Mouse (Mus musculus) lung, embryonic 16.5 days (tissue): ENCODE results near the gene Ripor2. TPM values are rescaled to one million over a fixed set of nuclear protein-coding genes. Genes with fewer than 3 reads are reported as not detected.

Source experiments
- ATAC-seq: fragments of 200-750 bp; cut with Nextera tagmentation; 2 replicates; pipeline ENCODE4 v1.8.0; 2017; ENCODE audit warnings: low read depth, mild to moderate bottlenecking, moderate library complexity
- H3K27ac ChIP-seq: fragments of 300-500 bp; sonication (generic); 2 replicates; pipeline ENCODE4 v1.5.1; 2014; ENCODE audit warnings: mild to moderate bottlenecking, control low read depth, low read length
- H3K27me3 ChIP-seq: fragments of 300-500 bp; sonication (generic); 2 replicates; pipeline ENCODE4 v1.6.1; 2014; ENCODE audit warnings: low read depth, low read length, mixed read lengths; ENCODE audit not compliant: control insufficient read depth, insufficient read depth
- H3K36me3 ChIP-seq: fragments of 300-500 bp; sonication (generic); 2 replicates; pipeline ENCODE4 v1.6.1; 2014; ENCODE audit warnings: low read length; ENCODE audit not compliant: control insufficient read depth, insufficient read depth
- H3K4me1 ChIP-seq: fragments of 300-500 bp; sonication (generic); replicated peaks from 2 replicates; pipeline ENCODE4 v1.6.1; 2014; ENCODE audit warnings: low read length, mixed read lengths; ENCODE audit not compliant: control insufficient read depth, insufficient read depth
- H3K4me2 ChIP-seq: fragments of 300-500 bp; sonication (generic); 2 replicates; pipeline ENCODE4 v1.6.1; 2014; ENCODE audit warnings: low read depth, low read length, control low read depth
- H3K4me3 ChIP-seq: fragments of 300-500 bp; sonication (generic); 2 replicates; pipeline ENCODE4 v1.5.1; 2014; ENCODE audit warnings: mild to moderate bottlenecking, low read length, control low read depth
- H3K9ac ChIP-seq: fragments of 300-500 bp; sonication (generic); 2 replicates; pipeline ENCODE4 v1.6.1; 2014; ENCODE audit warnings: low read length, control low read depth
- H3K9me3 ChIP-seq: fragments of 300-500 bp; sonication (generic); 2 replicates; pipeline ENCODE4 v1.6.1; 2016; ENCODE audit warnings: low read length; ENCODE audit not compliant: control insufficient read depth
- WGBS: fragments of 180-500 bp; shearing (Covaris S2); extraction: QIAGEN DNeasy Blood & Tissue Kit; methylation state at CpG from one replicate; pipeline ENCODE4 v1.1.7; 2014; 5-methylcytosine and 5-hydroxymethylcytosine counted together
- polyA plus RNA-seq: library from polyadenylated mRNA; unstranded; fragments of >200 nt; fragmentation: Nextera tagmentation; extraction: Ambion mirVana; gene quantifications from 2 replicates; pipeline ENCODE4 v1.2.1, GENCODE M21; 2015

Gene Ripor2
- polyA plus RNA-seq, 1 experiment from 2014 or later, result 4.3 TPM

DNA sequence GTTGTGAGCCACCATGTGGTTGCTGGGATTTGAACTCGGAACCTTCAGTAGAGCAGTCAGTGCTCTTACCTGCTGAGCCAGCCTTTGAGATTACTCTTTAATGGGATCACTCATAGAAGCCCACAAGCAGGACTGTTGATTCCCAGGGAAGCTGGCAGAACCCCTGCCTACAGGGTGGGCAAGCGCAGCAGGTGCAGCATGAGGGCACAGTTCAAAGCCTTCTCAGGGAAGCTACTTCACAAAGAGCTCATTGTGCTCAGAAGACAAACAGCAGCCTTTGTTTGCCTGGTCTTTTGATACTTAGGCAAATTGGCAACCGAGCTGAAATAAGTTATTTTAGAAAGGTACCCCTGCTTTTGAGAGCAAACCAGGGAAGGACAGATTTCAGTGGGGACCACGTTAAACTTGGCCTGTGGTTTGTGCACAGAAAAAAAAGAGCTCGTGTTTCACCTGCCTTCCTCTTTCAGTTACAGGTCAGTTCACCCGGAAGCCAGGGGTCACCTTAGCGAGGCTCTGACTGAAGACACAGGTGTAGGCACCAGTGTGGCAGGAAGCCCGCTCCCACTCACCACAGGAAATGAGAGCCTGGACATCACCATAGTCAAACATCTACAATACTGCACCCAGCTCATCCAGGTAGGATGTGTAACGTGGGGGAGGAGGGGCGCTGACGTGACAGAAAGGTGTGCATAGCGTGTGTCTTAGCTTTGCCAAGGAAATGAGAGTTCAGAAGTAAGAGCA is 127.8 kb downstream of the Ripor2 start:
- Histone ChIP-seq H3K27me3 (no peaks in the 10 kb centered on the region), H3K36me3 (no peaks in the 10 kb centered on the region), H3K9ac (no peak overlapping the region; the same call in 1 of the 2 replicates), H3K4me3 (no peak overlapping the region), H3K9me3 (no peaks in the 10 kb centered on the region), H3K27ac (peak overlapping the region; percentile 14), H3K4me1 (peaks cover 10% of the 10 kb centered on the region), H3K4me2 (no peak overlapping the region)
- ATAC-seq, result 0 out of 2 replicates have a peak, but pooled peaks have one; percentile 41
- 54% methylated on average over 12 of the region's 12 CpGs for WGBS

DNA sequence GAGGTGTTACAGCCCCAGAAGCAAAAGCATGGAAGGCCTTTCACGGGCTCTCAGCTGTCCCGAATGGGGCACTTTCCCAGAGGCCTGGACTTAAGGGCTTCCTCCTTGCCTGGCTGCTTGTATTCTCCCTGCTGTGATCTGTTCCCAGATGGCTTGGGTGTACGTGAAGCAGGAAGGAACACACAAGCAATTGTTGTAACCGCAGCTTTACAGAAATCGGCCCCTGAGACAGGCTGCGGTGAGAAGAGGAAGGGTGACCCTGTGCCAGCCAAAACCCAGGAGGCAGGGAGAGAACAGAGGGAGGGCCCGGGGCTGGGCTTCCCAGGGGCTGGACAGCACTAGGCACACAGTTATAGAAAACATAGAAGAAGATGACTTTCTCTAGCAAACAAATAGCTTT is 129.0 kb downstream of the Ripor2 start:
- WGBS, result 54% methylated on average over 7 of the region's 7 CpGs
- ATAC-seq, result no peak; the same call in 1 of the 2 replicates
- peak overlapping the region; percentile 7; the same call in 1 of the 2 replicates for H3K27ac ChIP-seq

DNA sequence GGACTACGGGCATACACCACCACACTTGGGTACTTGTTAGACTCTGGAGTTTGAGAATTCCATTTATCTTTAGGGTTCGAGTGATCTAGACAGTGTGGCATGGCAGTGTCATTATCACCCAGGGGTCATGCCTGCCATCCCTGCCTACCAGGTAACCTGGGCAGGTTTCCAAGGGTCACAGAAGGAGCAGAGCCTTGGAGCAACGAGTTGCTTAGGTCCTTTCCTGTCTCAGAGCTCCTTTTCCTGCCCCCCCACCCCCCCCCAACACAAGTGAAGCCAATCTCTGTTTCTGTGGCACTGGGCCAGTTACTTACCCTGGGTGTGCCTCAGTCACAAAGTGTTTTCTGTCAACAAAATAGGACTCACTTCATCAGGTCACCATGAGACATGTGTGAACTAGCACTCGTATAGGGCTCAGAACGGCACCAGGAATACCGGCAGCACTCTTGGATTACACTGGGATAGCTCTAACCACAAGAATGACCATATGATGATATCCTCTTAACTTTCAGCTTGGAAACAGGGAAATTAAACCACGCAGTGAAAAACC is 130.7 kb downstream of the Ripor2 start:
- peak overlapping the region; percentile 37 for H3K27ac ChIP-seq

More for the DNA sequence above, 129.0 kb downstream of the Ripor2 start:
- no peaks in the 10 kb centered on the region for H3K9me3 ChIP-seq
- no peak overlapping the region for H3K9ac ChIP-seq
- H3K4me3 ChIP-seq, result no peak overlapping the region
- H3K4me2 ChIP-seq, result no peak overlapping the region
- H3K36me3 ChIP-seq, result no peaks in the 10 kb centered on the region
- peaks cover 10% of the 10 kb centered on the region for H3K4me1 ChIP-seq
- no peaks in the 10 kb centered on the region for H3K27me3 ChIP-seq

DNA sequence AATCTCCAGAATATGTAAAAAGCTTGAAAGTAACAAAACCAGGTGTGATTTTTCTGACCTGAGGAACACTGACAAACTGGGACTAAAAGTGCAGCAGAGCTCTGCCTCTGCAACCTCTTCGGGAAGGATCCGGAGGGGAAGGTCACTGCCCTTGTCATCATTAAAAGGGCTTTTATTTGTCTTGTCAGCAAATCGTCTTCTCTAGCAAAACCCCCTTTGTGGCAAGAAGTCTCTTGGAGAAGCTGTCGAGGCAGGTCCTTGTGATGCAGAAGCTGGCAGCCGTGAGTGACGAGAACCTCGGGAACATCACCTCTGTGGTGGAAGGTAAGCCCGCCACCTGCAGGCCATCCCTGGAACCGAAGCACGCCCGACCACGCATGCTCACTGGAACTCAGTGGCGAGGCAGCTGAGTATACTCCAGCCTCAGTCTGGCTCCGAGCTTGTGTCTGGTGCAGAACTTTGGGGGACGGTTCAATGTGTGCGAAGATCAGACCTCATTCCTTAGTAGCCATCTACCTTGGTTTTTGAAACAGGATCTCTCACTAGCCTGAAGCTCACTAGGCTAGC is 131.5 kb downstream of the Ripor2 start:
- H3K36me3 ChIP-seq, result no peaks in the 10 kb centered on the region
- 7% methylated on average over 16 of the region's 16 CpGs for whole genome bisulfite sequencing
- ATAC-seq, result peak; percentile 76

More for the DNA sequence above, 130.7 kb downstream of the Ripor2 start:
- H3K4me2 ChIP-seq, result no peak overlapping the region
- no peak for ATAC-seq
- H3K36me3 ChIP-seq, result no peaks in the 10 kb centered on the region
- H3K4me1 ChIP-seq, result peaks cover 10% of the 10 kb centered on the region
- 54% methylated on average over 7 of the region's 7 CpGs for WGBS
- no peak overlapping the region for H3K4me3 ChIP-seq
- H3K9me3 ChIP-seq, result no peaks in the 10 kb centered on the region
- H3K27me3 ChIP-seq, result no peaks in the 10 kb centered on the region
- H3K9ac ChIP-seq, result no peak overlapping the region

DNA sequence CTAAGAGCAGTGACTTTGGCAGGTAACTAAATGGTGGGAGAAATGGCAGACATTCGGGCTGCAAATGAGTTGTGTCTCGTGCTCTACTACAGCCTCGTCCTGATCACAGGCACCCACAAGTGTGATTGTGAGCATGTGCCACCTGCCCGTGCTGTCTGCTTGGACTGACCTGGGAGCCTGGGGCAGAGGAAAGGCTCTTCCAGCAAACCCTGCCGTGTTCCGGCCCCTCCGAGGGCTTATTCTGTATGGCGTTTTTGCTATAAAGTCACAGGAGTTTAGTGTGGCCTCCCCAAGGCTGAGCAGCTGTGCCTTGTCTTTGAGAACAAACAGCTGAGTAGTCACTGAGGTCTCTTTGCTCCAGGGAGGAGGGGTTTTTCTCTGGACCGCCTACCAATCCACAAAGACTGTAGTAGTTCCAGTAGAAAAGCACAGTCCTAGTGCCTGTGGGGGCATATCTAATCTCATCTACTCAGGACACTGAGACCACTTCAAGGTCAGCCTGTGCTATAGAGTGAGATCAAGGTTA is 132.4 kb downstream of the Ripor2 start:
- Histone ChIP-seq H3K9me3 (no peaks in the 10 kb centered on the region), H3K4me3 (no peak overlapping the region), H3K27me3 (no peaks in the 10 kb centered on the region), H3K36me3 (no peaks in the 10 kb centered on the region), H3K4me1 (peaks cover 10% of the 10 kb centered on the region), H3K9ac (no peak overlapping the region), H3K27ac (no peak overlapping the region), H3K4me2 (no peak overlapping the region)
- ATAC-seq, result 0 out of 2 replicates have a peak, but pooled peaks have one; percentile 19
- WGBS, result 69% methylated on average over 9 of the region's 9 CpGs

More for the DNA sequence above, 131.5 kb downstream of the Ripor2 start:
- Histone ChIP-seq H3K9me3 (no peaks in the 10 kb centered on the region), H3K9ac (peak overlapping the region; percentile 45; the same call in 1 of the 2 replicates), H3K4me2 (peak overlapping the region; percentile 51), H3K4me1 (peaks cover 10% of the 10 kb centered on the region), H3K27ac (no peak overlapping the region), H3K27me3 (no peaks in the 10 kb centered on the region), H3K4me3 (no peak overlapping the region)

DNA sequence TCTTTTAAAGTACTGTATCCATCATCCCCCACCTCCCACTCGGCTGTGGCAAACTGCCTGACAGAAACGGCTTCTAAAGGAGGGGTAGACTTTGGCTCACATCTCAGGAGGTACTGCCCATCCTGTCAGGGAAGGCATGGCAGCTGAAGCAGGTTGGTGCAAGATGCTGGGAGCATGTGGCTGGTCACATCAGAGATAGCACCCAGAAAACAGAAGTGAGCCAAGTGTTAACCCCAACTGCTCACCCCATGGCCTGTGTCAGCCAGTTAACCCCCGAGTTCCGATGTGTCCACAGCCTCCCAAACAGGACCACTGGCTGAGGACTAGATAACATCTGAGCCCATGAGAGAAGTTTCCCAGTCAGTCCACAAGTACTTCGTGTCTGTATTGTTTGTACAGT is 133.6 kb downstream of the Ripor2 start:
- H3K36me3 ChIP-seq, result no peaks in the 10 kb centered on the region
- no peaks in the 10 kb centered on the region for H3K9me3 ChIP-seq
- H3K4me3 ChIP-seq, result no peak overlapping the region
- H3K4me2 ChIP-seq, result no peak overlapping the region
- H3K9ac ChIP-seq, result no peak overlapping the region
- WGBS, result 54% methylated on average over 5 of the region's 5 CpGs
- ATAC-seq, result no peak
- H3K27ac ChIP-seq, result peak overlapping the region; percentile 12; the same call in 1 of the 2 replicates
- H3K27me3 ChIP-seq, result no peaks in the 10 kb centered on the region
- peaks cover 10% of the 10 kb centered on the region for H3K4me1 ChIP-seq

DNA sequence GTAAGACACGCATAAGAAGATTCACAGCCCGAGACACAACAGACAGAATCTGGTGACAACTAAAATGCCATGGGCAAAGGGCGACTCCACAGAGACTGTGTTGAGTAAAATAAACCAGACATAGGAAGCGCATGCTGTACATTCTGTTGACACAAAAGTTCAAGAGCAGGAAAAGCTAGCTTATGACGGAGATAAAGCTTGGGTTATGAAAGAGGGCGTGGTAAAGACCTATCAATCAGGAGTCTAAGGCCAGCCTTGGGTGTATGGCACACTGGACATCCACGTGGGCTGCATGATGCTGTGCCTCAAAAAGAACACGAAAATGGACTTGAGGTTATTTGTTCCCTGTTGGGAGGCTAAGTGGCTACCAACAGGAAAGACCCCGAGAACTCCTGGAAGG is 134.5 kb downstream of the Ripor2 start:
- no peaks in the 10 kb centered on the region for H3K9me3 ChIP-seq
- no peaks in the 10 kb centered on the region for H3K27me3 ChIP-seq
- H3K4me1 ChIP-seq, result peaks cover 10% of the 10 kb centered on the region
- no peak overlapping the region for H3K27ac ChIP-seq
- H3K4me2 ChIP-seq, result no peak overlapping the region
- H3K36me3 ChIP-seq, result no peaks in the 10 kb centered on the region
- no peak overlapping the region for H3K4me3 ChIP-seq
- no peak overlapping the region for H3K9ac ChIP-seq
- no peak for ATAC-seq
- 52% methylated on average over 9 of the region's 9 CpGs for WGBS

DNA sequence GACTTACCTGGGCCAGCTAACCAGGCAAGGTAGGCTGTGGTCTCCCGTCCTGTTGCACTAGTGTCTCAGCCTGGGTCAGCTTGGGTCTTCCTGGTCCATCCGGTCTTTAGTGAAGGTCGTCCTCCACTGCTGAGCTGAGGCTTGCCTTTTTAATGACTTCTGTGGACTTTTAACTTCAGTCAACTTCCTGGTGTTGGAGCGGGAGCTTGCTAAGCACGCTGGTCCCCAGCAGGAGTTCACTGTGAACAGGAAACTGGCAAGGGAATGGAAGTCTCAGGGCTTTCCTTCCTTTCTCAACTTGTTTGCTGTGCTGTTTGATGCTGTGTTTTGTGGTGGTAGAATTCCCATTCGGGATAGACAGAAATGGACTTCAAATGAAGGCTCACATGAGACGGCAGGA is 135.7 kb downstream of the Ripor2 start:
- no peak overlapping the region for H3K4me3 ChIP-seq
- WGBS, result 60% methylated on average over 7 of the region's 7 CpGs
- no peaks in the 10 kb centered on the region for H3K9me3 ChIP-seq
- peaks cover 10% of the 10 kb centered on the region for H3K4me1 ChIP-seq
- H3K27me3 ChIP-seq, result no peaks in the 10 kb centered on the region
- no peak overlapping the region for H3K9ac ChIP-seq
- no peak for ATAC-seq
- no peak overlapping the region for H3K27ac ChIP-seq
- no peak overlapping the region for H3K4me2 ChIP-seq
- H3K36me3 ChIP-seq, result no peaks in the 10 kb centered on the region

DNA sequence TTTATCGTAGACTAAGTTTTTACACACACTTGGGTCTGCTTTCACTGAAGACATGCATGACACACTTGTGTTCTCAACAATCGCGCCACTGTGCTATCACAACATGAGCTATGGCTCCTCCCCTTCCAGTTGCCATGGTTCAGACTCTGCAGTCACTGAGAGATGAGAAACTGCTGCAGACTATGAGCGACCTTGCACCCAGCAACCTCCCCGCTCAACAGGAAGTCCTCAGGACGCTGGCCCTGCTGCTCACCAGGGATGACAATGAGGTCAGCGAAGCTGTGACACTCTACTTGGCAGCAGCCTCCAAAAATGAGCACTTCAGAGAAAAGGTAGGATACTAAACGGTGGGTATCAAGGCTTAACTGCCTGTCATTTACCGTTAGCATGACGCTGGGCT is 139.5 kb downstream of the Ripor2 start:
- no peak overlapping the region for H3K9ac ChIP-seq
- no peak for ATAC-seq
- WGBS, result 66% methylated on average over 10 of the region's 10 CpGs

More for the DNA sequence above, 139.5 kb downstream of the Ripor2 start:
- no peak overlapping the region for H3K27ac ChIP-seq
- no peak overlapping the region for H3K4me2 ChIP-seq
- no peaks in the 10 kb centered on the region for H3K36me3 ChIP-seq
- H3K4me1 ChIP-seq, result no peaks in the 10 kb centered on the region
- H3K4me3 ChIP-seq, result no peak overlapping the region
- H3K27me3 ChIP-seq, result no peaks in the 10 kb centered on the region
- H3K9me3 ChIP-seq, result no peaks in the 10 kb centered on the region
